Mouse (Mus musculus): Measurements from ENCODE around the gene Cd46. TPM values are rescaled to one million over a fixed set of nuclear protein-coding genes. Genes with fewer than 3 reads are reported as not detected.

Cd46 gene
- polyA plus RNA-seq, 1 experiment from 2014 or later = 0.72 TPM

DNA sequence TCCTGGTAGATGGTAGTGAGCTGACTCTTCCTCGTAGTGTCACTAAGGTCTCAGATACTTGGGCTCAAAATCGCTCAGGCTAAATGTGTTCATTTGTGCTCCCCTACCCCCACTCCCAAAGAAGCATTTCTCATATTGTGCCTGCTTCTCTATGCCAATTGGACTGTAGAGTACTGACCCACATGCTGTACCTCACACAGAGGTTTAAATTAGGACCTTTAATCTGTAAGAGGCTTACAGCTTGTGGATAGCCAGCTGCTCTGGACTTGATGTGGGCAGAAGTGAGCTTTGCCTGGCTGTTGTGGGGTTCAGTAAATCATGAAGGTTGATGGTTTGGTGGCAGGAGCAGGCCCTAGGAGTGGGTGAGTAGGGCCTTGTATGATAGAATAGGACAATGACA, 101.1 kb downstream of the Cd46 start:
- Histone ChIP-seq H3K9ac (ENCODE audit: low read depth, low read length) (no peak overlapping the region), H3K4me1 (replicated peaks; ENCODE audit: control insufficient read depth, insufficient read depth, low read length) (peaks cover 6% of the 10 kb centered on the region), H3K4me3 (ENCODE audit: low read depth, low read length) (no peak overlapping the region), H3K4me2 (replicated peaks; ENCODE audit: low read depth) (no peak overlapping the region), H3K36me3 (ENCODE audit: control insufficient read depth, insufficient read depth) (no peaks in the 10 kb centered on the region), H3K27ac (ENCODE audit: low read depth, low read length) (no peak overlapping the region), H3K9me3 (ENCODE audit: control insufficient read depth) (no peaks in the 10 kb centered on the region), H3K27me3 (replicated peaks; ENCODE audit: control insufficient read depth, insufficient read depth, low read length) (no peaks in the 10 kb centered on the region)
- WGBS = 82% methylated on average over 2 of the region's 2 CpGs
- TF ChIP-seq CTCF (IDR thresholded peaks at IDR 0.05; ENCODE audit: low read depth) = no peak
- no peak for ATAC-seq

GRCm38 (mm10) chr1:194989024-194989423, 103.0 kb downstream of the Cd46 start:
- Histone ChIP-seq H3K27me3 (replicated peaks; ENCODE audit: control insufficient read depth, insufficient read depth, low read length) (no peaks in the 10 kb centered on the region), H3K36me3 (ENCODE audit: control insufficient read depth, insufficient read depth) (no peaks in the 10 kb centered on the region), H3K4me2 (replicated peaks; ENCODE audit: low read depth) (no peak overlapping the region), H3K4me3 (ENCODE audit: low read depth, low read length) (no peak overlapping the region), H3K9me3 (ENCODE audit: control insufficient read depth) (no peaks in the 10 kb centered on the region), H3K4me1 (replicated peaks; ENCODE audit: control insufficient read depth, insufficient read depth, low read length) (peaks cover 6% of the 10 kb centered on the region), H3K27ac (ENCODE audit: low read depth, low read length) (no peak overlapping the region), H3K9ac (ENCODE audit: low read depth, low read length) (no peak overlapping the region)
- 87% methylated on average over 1 of the region's 1 CpGs for WGBS
- no peak for ATAC-seq
- TF ChIP-seq CTCF (IDR thresholded peaks at IDR 0.05; ENCODE audit: low read depth) = peak; percentile 47

MicroRNAs within 50 kb of the gene (microRNA counts, 519-probe panel; counts per million panel counts)
- 4,197 counts per million, percentile 61 among the panel's probes with 10 or more counts for microRNA mmu-miR-29b
- microRNA mmu-miR-29c = 4,852 counts per million, percentile 82 among the panel's probes with 10 or more counts

Small RNA genes within 50 kb of the gene (microRNA-seq; reads per million reads assigned to microRNA genes)
- 1.6 reads per million for gene Mir29b-2
- 274 reads per million, percentile 60 among the genes with 10 or more reads in this experiment for gene Mir29c

Other genes with a start within 250 kb of the Cd46 start
- gene Cd34, start 153.4 kb downstream of the Cd46 start, polyA plus RNA-seq (2015; fragmentation: Nextera tagmentation; extraction: Ambion mirVana) = 32.8 and 35.4 TPM in 2 replicates
- 69.5 and 70.5 TPM in 2 replicates for gene Cr1l, start 39.3 kb upstream of the Cd46 start, polyA plus RNA-seq (2015; fragmentation: Nextera tagmentation; extraction: Ambion mirVana)
- 0.08 and 0.10 TPM in 2 replicates for gene Cr2, start 84.5 kb upstream of the Cd46 start, polyA plus RNA-seq (2015; fragmentation: Nextera tagmentation; extraction: Ambion mirVana)